Mouse (Mus musculus): Measurements from ENCODE around the gene Pkdrej.
"Not testable (repeated sequence)": the region's sequence is repeated elsewhere in the genome, so short reads cannot be mapped to it uniquely, and the experiment has no call there.

The Pkdrej gene

DNA sequence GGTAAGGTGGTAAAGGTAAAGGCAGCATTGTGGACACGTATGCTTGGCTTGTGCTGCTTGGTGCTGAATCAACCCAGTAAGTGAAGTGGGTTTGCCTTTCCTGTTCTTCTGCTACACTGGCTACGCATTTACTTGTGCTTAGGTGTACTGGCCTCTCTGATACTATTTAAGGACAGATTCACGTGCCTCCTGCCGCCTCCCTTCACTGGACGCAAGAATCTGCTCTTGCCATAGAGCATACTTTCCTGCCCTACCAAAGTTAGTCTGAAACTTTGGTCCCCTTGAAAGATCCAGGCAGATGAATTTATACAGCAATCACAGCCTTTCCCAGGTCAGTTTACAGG, 11.1 kb downstream of the Pkdrej start:
- DNase-seq (ENCODE audit: low spot score in 2 of 2) = no peak

DNA sequence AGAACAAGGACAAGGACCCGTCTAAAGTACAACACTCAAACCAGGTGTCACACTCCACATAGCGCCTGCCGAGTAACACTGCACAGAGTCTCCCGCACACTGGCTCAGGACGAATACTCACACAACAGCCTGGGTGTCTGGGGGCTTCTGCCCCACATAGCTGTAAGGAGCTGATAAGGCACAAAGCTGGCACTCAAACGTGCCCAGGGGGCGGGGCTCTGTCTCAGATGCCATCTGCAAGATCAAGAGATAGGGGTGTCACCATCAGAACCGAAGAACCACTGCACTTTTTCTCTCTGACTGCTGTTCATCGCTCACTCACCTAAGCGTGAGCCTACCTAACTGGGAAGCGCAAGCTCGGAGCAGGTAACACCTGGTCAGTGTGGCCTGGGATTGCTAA, 12.4 kb downstream of the Pkdrej start:
- no peak for DNase-seq (ENCODE audit: low spot score in 2 of 2)

DNA sequence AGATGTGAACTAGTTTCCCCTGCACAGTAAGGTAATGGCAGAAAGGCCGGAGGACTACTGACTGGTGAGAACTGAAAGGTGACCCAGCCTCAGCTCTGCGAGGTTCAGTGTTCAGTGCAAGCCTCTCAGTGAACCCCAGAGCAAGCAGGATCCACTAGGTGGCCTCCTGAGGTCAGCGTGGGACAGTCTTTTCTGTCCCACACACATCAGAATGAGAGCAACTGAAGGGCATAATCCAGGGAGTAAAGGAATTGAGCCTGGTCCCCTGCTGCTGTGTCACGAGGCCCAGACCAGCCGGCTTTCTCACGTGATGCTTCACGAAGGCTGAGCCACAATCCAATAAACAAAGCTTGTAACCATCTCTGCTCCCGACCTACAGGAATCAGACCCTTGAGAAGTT, 13.1 kb downstream of the Pkdrej start:
- DNase-seq (ENCODE audit: low spot score in 2 of 2) = no peak

DNA sequence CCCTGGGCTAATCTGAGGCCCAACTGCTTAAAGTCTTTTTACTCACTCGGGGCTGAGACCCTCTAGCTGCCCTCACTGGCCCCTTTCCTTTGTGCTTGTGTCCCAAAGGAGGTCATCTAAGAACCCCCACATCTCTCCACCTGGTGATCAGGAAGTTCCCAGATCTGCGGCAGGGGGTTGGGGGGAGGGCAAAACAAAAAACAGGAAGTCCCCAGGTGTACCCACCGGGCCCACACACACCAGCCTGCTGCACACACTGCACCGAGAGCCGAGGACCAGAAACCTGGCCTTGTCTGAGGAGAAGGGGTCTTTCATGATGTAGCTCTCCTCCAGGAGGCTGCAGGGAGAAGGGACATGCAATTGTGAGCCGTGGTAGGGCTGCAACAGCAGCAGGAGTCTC, 13.5 kb downstream of the Pkdrej start:
- DNase-seq (ENCODE audit: low spot score in 2 of 2) = no peak

DNA sequence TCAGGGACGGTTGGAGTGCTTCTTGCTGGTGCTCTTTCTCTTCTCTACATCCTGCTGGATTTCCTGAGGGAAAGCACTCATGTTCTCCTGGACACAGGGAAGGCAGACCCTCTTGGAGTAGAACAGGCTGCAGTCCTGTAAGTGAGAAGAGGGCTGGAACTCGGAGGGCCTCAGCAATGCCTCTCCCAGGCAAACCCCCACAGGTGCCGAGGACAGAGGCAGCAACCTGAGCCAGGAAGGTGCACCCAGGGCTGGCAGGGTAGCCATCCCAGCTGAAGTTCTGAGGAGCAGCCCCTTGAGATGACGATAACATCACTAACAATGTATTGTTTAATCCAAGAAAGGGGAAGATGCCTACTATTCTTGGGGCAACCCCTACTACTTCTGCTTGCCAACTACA, 14.1 kb downstream of the Pkdrej start:
- no peak for DNase-seq (ENCODE audit: low spot score in 2 of 2)

DNA sequence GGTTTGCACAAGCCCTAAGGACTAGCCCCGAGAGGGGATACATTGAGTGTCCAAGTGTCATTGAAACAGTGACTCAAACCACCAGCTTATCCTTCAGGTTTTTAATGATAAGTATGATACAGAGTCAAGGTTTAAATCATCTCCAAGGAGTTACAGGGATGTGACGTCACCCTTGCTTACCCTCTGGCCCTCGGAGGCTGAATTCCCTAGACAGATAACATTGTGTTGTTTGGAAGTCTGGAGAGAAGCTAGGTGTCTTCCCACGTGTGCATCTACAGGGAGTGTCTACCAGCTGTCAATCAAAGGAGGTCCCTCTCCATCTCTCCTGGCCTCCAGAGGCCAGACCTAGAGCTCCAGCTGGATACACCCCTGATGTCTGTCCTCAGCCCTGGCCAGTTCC, 14.6 kb downstream of the Pkdrej start:
- DNase-seq (ENCODE audit: low spot score in 2 of 2) = no peak

DNA sequence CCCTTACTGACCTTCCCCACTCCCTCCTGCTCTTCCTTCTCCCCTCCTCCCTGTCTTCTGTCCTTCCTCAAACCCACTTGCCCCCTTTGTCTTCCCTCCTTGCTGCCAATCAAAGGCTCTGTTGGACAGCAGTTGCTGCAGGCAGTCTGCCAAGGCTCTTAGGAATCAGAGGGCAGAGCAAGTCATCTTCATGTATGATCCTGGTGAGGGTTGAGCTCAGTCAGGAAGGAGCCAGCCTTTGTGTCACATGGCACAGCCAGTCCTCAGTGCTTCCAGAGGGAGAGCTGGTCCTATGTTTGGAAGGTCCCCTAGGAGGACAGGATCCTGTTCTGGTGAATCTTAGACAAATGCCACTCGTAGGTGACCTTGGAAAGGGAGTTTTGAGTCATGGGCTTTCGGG, 18.6 kb downstream of the Pkdrej start:
- no peak for DNase-seq (ENCODE audit: low spot score in 2 of 2)

DNA sequence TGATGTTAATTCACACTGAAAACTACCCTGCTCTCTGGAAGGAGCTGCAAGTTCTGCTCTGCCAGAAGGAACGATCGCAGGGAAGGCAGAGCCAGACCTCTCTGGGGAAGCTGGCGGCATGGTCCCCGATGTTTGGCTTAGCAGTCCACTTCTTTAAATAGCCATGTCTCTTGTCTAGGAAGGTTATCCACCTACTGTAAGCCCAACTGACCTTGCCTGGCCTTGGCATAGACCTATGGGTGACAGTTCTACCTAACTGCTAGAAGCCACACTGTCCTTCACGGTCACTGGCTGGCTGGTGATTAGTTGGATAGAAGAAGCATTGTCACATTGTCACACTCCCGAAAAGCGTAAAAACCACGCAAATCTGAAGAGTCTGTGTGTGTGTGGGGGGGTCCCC, 22.9 kb downstream of the Pkdrej start:
- no peak for DNase-seq (ENCODE audit: low spot score in 2 of 2)

DNA sequence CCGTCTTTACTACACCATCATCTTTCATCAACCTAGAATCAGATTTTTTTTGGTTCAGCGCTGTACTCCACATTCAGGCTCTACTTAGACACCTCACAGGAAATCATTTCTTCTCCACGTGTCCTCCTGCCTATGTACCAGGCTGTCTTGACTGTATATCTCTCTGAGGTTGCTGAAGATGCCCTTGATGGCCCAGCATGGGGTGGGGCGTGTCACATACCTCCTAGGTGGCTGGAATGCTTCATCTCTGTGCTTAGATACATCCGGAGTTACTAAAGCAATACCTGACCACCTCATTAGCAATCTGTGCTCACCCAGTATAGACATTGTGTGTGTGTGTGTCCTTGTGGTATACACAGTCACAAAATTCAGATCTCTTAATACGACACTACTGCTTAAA, 26.0 kb downstream of the Pkdrej start:
- no peak for DNase-seq (ENCODE audit: low spot score in 2 of 2)

DNA sequence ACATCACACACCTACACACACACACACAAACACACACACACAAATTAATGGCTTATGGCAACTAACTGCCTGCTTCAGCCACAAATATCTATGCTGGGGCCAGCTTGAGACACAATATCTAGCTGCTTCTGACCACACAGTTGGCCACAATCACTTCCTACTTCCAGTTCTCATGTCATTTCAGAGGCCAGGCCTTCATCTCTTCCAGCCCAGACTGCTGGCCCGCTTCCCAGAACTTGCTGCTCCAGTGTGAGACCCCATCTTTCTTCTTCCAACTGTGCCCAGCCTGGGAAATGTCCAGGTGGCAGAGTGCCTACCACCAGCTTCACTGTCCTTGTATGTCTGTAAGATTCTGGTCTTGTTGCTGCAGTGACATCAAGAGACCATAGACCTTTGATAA, 28.7 kb downstream of the Pkdrej start:
- peak; percentile 43 to 49 for DNase-seq (ENCODE audit: low spot score in 2 of 2)

DNA sequence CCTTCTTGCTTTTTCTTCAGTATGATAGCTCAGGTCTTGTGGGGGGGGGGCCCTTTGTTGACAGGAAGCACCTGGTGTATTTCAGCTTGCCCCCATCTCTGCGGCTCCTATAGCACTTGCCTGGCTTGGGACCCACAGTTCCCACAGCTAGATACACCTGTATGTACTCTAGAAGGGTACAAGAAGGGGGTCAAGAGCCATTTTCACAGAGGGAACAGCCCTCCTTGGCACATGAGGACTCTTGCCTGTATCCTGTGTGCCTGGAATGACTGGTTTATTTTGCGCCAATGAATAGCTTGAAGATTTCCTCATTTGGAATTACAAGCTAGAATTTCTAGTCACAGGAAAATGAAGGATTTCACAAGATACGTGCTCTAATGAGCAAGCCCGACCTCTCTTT, 30.1 kb downstream of the Pkdrej start:
- no peak for DNase-seq (ENCODE audit: low spot score in 2 of 2)

DNA sequence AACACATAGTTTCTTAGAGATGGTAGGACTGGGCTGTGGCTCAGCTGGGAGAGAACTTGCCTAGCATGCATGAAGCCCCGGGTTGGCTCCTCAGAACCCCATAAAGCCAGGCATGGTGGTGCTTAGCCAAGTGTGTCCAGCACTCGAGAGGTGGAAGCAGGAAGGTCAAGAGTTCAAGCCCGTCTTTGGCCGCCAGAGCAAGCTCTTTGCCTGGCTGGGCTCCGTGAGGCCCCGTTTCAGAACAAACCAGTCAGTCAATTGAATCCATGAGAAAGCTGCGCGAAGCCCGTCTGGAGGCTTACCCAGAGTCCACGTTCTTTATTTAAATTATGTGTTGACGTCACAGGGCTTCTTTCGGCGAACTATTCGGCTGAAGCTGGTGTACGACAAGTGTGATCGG, 32.9 kb downstream of the Pkdrej start:
- no peak for DNase-seq (ENCODE audit: low spot score in 2 of 2)

DNA sequence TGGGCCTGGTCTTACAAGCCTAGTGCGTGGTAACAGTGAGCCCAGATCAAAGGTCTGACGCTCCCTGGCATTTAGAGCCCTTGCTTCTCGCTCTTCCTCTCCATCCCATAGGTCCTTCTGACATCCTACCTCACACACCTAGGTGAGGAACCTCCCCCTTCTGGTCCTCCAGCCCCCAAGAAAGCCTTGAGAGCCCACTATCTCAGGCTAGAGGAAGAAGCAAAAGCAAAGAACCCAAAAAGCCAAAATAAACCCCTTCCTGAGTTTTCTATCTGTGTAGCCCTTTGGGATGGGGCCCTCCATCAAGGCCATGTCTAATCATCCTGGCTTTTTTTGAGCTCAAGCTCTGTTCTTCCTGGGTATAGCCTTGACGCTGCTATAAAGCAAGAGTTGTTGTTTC, 33.5 kb downstream of the Pkdrej start:
- DNase-seq (ENCODE audit: low spot score in 2 of 2) = no peak

DNA sequence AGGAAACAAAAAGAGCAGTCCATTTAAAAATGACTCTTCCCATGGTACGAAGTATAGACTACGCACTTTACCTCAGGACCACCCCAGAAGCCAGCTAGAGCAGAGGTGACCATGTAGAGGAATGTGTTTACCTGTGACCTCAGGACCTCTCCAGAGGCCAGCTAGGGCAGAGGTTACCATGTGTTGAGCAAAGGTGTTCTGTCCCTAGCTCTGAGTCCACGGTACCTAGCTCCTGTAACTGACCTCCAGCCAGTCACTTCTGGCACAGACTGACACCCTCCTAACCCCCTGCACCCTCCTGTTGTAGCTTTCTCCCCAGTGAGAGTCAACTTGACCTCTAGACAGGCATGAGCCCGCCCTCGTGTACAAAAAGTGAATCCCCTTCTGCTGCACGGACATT, 34.1 kb downstream of the Pkdrej start:
- DNase-seq (ENCODE audit: low spot score in 2 of 2) = no peak

DNA sequence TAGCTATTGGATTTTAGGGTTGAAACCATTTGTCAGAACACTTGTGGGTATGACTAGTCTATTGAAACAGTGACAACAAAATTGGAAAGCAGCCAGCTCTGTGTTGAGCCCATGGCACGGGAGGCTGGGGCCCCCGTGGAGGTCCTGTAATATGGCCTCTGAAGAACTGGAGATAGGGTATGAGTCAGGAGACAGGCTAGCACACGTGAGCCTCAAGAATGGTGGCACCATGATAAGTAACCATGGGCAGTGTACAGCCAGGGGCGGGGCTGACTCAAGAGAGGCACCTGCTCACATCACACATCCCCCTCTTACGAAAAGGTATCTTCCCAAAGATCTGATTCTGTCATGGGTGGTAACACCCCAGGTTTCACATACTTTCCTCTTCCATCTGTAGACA, 34.8 kb downstream of the Pkdrej start:
- DNase-seq (ENCODE audit: low spot score in 2 of 2) = no peak

DNA sequence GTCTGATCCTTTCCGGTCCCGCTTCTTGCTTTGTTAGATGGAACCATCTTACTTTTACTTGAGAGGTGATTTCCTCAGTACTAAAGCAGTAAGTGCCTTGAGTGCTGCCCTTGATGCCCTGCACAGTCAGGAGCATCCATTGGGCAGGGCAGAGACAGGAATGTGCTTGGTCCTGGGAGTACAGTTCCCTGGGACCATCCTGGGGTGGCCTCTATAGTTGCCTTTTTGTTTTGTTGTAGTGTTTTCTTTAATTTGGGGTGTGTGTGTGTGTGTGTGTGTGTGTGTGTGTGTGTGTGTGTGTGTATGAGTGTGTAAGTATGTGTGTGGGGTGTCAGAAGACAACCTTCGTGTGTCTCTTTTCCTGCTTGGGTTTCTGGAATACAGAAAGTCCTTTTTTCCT, 37.2 kb downstream of the Pkdrej start:
- no peak for DNase-seq (ENCODE audit: low spot score in 2 of 2)

DNA sequence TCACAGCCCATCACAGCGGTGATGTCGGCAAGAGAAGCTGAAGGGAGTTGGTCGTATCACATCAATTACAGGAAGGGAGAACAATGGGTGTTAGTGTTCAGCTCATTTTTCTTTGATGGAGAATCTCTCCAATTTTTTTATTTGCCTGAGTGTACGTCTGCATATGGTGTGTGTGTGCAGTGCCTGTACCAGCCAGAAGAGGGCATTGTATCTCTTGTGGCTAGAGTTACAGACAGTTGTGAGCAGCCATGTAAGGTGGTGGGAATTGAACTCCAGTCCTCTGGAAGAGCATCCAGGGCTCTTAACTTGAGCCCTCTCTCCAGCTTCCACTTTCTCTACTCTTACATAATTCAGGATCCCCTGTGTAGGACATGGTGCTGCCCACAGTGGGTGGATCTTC, 38.4 kb downstream of the Pkdrej start:
- no peak for DNase-seq (ENCODE audit: low spot score in 2 of 2)

DNA sequence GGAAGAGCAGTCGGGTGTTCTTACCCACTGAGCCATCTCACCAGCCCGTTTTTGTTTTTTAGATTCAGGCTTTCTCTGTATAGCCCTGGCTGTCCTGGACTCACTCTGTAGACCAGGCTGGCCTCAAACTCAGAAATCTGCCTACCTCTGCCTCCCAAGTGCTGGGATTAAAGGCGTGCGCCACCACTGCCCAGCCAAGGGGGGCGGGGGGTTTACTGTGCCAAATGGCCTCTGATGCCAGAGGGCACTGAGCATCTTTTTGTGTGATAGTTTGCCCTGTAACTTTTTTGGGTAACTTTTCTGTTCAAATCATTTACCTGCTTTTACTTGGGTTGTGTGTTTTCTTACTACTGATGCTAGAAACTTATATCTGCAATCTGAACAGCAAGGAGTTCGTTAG, 42.6 kb downstream of the Pkdrej start:
- DNase-seq (ENCODE audit: low spot score in 2 of 2) = not testable (repeated sequence)

DNA sequence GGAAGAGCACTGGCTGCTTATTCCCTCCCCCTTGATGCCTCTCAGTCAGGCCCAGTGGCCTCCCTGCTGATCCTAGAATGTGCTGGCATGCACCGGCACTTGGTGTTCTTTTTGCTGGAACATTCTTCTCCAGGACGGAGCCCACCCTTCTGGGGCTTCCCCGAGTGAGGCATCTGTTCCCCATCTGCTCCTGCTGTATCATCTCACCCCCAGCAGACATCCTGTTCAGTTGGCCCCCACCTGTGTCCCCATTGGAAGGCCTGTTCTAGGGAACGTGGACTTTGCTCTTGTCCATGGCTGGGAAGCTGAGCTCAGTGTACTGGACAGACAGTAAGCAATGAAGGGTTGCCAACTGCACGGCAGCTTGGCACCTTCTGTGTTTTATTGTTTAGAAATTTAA, 44.8 kb downstream of the Pkdrej start:
- no peak for DNase-seq (ENCODE audit: low spot score in 2 of 2)

DNA sequence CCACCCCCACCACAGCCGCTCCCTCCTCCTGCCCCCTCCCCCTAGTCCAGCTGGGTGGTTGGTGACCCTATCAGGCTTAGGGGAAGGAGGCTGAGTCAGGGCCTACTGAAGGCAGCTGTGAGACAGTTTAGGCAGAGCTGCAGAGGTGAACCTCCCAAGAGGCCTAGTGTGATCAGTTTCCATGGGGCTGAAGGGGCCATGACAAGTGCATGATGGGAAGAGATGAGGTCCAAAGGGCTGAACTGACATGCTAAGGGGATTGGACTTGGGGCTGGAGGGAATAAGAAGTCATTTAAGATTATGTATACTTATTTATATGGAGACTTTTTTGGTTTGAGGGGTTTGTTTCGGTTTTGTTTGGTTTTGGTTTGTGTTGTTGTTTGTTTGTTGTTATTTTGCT, 45.3 kb downstream of the Pkdrej start:
- no peak for DNase-seq (ENCODE audit: low spot score in 2 of 2)

DNA sequence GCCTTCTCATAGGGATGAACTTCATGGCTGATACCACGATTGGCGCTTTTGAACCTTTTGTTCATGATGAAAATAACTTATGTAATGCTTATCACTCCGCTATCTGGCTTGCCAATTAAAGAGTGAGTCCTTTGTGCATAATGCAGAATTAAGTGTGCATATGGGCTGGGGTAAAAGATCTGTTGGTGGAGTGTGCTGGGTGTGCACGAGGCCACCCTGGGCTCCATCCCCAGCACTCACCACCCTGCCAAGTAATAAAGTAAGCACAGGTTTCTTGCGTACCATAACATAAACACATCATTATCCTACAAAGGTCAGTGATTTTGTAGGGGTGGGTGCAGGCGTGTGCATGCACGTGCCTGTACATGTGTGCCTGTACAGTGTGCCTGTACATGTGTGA, 46.5 kb downstream of the Pkdrej start:
- no peak for DNase-seq (ENCODE audit: low spot score in 2 of 2)

DNA sequence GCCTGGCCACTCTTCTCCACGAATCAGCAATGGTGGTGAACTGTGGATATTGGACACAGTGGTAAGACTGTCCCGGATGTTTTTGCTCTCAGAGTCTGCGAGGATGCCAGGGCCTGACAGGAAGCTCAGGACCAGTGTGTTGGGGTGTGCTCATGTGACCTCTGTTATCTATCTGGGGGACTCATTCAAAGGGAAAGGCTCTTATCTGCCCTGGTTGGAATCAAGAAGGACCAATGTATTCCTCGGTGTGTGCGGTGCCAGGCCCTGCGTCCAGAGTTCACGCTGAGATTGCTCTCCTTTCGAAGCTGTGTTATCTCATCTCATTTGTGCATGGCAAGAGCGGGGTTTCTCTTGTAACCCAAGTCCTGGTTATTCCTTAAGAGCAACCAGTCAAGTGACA, 47.1 kb downstream of the Pkdrej start:
- no peak for DNase-seq (ENCODE audit: low spot score in 2 of 2)

DNA sequence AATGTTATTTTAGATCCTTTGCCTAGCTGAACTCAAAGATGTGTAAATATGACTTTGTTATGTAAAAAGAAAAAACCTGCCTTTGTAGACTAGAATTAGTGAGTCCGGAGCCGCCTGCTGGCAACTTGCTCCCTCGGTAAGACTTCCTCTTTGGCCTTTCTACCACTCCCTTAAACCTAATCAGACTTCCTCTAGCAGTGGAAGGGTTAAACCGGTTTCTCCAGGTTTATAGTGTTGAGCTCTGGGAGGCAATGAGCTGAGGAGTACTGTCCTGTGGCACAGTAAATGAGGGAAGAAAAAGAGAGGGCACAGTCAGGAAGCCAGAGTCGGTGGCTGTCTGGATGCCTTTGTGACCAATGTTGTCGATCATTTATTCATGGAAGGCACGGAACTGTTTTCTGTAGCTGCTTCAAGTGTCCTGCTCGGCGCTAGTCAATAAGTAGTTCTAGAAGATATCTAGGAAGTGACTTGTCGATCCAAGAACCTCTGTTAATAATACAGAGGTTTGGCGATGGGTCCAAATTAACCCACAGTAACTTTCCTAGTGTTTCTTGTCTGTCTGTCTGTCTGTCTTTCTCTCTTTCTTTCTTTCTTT, 49.3 kb downstream of the Pkdrej start:
- no peak for DNase-seq (ENCODE audit: low spot score in 2 of 2)

DNA sequence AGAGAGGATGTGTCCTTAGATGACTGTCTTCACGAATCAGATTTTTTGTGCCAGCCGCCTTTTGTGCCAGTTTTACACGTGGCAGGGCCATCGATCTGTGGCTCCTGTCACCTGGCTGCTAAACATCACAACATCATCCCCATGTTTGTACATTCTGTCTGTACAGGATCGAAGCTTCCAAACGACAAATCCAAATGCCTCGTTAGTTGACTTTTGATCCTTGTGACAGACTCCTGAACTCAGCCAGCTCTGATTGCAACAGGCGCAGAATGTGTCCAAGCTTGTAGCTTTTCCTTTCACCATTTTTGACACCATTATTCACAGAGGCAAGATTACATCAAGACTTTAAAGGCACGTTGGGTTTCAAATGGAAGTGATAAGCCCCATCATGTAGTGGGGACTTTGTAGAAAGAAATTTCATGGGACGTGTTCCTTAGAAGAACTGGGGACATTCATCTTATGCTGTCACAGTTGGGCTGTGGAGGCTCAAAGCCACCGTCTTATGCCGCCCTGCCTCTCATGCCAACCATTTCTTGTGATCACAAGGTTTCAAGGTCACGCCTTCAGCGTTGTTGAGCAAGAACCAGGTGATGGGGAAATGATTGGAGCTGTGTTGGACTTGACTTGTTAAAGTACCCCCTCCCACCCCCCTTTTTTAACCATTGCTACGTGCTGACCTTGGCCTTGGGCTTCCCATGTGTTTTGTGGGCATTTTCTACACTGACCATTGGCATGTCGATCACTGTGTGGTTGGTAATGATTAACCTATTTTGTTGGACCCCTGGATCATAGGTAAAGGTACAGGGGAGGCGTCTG, 50.0 kb downstream of the Pkdrej start:
- no peak for DNase-seq (ENCODE audit: low spot score in 2 of 2)

Measured in frontal cortex, postnatal 10 days (tissue).